Mouse (Mus musculus) ES-E14 (cell line): ENCODE data around the gene Arl8b. TPM values are rescaled to one million over a fixed set of nuclear protein-coding genes. Genes with fewer than 3 reads are reported as not detected.

Source experiments
- DNase-seq: peaks from one replicate; pipeline ENCODE4 v3.0.0-alpha.2; 2013; ENCODE audit warnings: low read depth, low spot score
- H3K27ac ChIP-seq: 2 replicates; pipeline ENCODE4 v1.5.1; 2012; ENCODE audit warnings: low read depth, mild to moderate bottlenecking, low read length, moderate library complexity, mixed read lengths; ENCODE audit not compliant: poor library complexity, insufficient read depth, severe bottlenecking
- H3K36me3 ChIP-seq: 2 replicates; pipeline ENCODE4 v1.6.1; 2012; ENCODE audit warnings: mild to moderate bottlenecking, low read length, moderate library complexity, mixed read lengths; ENCODE audit not compliant: control insufficient read depth, poor library complexity, insufficient read depth, severe bottlenecking
- H3K4me1 ChIP-seq, 2 experiments: fragments of 150-350 bp in 1 of 2; sonication (generic) in 1 of 2; 2 replicates each; pipeline ENCODE4 v1.6.1; 2012; ENCODE audit warnings: low read length in 2 of 2, mild to moderate bottlenecking in 1 of 2, mixed read lengths in 1 of 2; ENCODE audit not compliant: control insufficient read depth in 2 of 2, insufficient read depth in 2 of 2, poor library complexity in 1 of 2
- H3K4me3 ChIP-seq, 2 experiments: fragments of 150-350 bp in 1 of 2; sonication (generic) in 1 of 2; 2 replicates each; pipeline ENCODE4 v1.5.1; 2012; ENCODE audit warnings: low read length in 2 of 2, low read depth in 1 of 2, mild to moderate bottlenecking in 1 of 2, mixed read lengths in 1 of 2; ENCODE audit not compliant: insufficient read depth in 1 of 2, poor library complexity in 1 of 2, severe bottlenecking in 1 of 2
- H3K9ac ChIP-seq: 2 replicates; pipeline ENCODE4 v1.6.1; 2012; ENCODE audit warnings: low read depth, mild to moderate bottlenecking, low read length, mixed read lengths; ENCODE audit not compliant: poor library complexity, insufficient read depth, severe bottlenecking
- H3K9me3 ChIP-seq: fragments of 150-350 bp; sonication (generic); 2 replicates; pipeline ENCODE4 v1.6.1; 2012; ENCODE audit warnings: low read depth, mild to moderate bottlenecking, low read length; ENCODE audit not compliant: control insufficient read depth, insufficient read depth
- CHD2 ChIP-seq: IDR thresholded peaks from 2 replicates; pipeline ENCODE4 v1.6.1; 2014; ENCODE audit warnings: mild to moderate bottlenecking, low read depth, low read length, inconsistent platforms
- HCFC1 ChIP-seq: IDR thresholded peaks from 2 replicates; pipeline ENCODE4 v1.6.1; 2012; ENCODE audit warnings: low read length, inconsistent platforms, borderline replicate concordance; ENCODE audit not compliant: insufficient read depth
- MAFK ChIP-seq: IDR thresholded peaks from 2 replicates; pipeline ENCODE4 v1.6.1; 2014; ENCODE audit warnings: mild to moderate bottlenecking, low read depth, low read length, inconsistent platforms; ENCODE audit not compliant: insufficient read depth
- ZC3H11A ChIP-seq: IDR thresholded peaks from 2 replicates; pipeline ENCODE4 v1.6.1; 2012; ENCODE audit warnings: low read depth, mild to moderate bottlenecking, inconsistent platforms, low read length, borderline replicate concordance
- ZNF384 ChIP-seq: IDR thresholded peaks from 2 replicates; pipeline ENCODE4 v1.6.1; 2012; ENCODE audit warnings: low read depth, low read length, inconsistent platforms
- in situ Hi-C, 2 experiments: fragments of 600-800 bp; cut with MboI; formaldehyde crosslinking; loops; one replicate each; pipeline ENCODE4 v1.15.1; 2025; ENCODE audit warnings: low sequenced_read_pairs in 2 of 2, inconsistent platforms in 1 of 2; ENCODE audit not compliant: unreplicated experiment in 2 of 2
- total RNA-seq: library from RNA; depleted of rRNA; stranded (reverse); fragments of 300-350 nt; gene quantifications from 2 replicates; pipeline ENCODE4 v1.2.3, GENCODE M21; 2012

Arl8b gene
- total RNA-seq, 1 experiment: 45.8 TPM

GRCm38 (mm10) chr6:108844771-108845170 is 61.9 kb downstream of the Arl8b start:
- no peak for DNase-seq
- no peaks in the 10 kb centered on the region for H3K9me3 ChIP-seq
- H3K27ac ChIP-seq: no peak overlapping the region
- no peak for TF ChIP-seq ZC3H11A
- no peak for TF ChIP-seq MAFK
- no peak for TF ChIP-seq CHD2
- TF ChIP-seq HCFC1: no peak
- no peak overlapping the region for H3K4me3 ChIP-seq
- in situ Hi-C loops: no loop called here
- no peaks in the 10 kb centered on the region for H3K4me1 ChIP-seq
- peaks cover 20% of the 10 kb centered on the region for H3K36me3 ChIP-seq
- H3K9ac ChIP-seq: no peak overlapping the region

GRCm38 (mm10) chr6:108852088-108852670 is 69.3 kb downstream of the Arl8b start:
- H3K36me3 ChIP-seq: peaks cover 35% of the 10 kb centered on the region
- no peaks in the 10 kb centered on the region for H3K4me1 ChIP-seq
- H3K27ac ChIP-seq: no peak overlapping the region
- no peak for TF ChIP-seq CHD2
- TF ChIP-seq ZNF384: no peak
- no peak for TF ChIP-seq HCFC1
- TF ChIP-seq MAFK: no peak
- no peak for TF ChIP-seq ZC3H11A
- DNase-seq: no peak
- H3K9ac ChIP-seq: no peak overlapping the region
- no peak overlapping the region for H3K4me3 ChIP-seq
- in situ Hi-C loops: no loop called here
- H3K9me3 ChIP-seq: no peaks in the 10 kb centered on the region

GRCm38 (mm10) chr6:108852986-108853385 is 70.1 kb downstream of the Arl8b start:
- in situ Hi-C loops: no loop called here
- no peaks in the 10 kb centered on the region for H3K9me3 ChIP-seq
- peaks cover 35% of the 10 kb centered on the region for H3K36me3 ChIP-seq
- no peak overlapping the region for H3K4me3 ChIP-seq
- H3K4me1 ChIP-seq: no peaks in the 10 kb centered on the region
- H3K27ac ChIP-seq: no peak overlapping the region
- H3K9ac ChIP-seq: no peak overlapping the region
- no peak for DNase-seq
- TF ChIP-seq ZNF384 (no peak), CHD2 (no peak)

GRCm38 (mm10) chr6:108858583-108858982 is 75.7 kb downstream of the Arl8b start:
- no peaks in the 10 kb centered on the region for H3K9me3 ChIP-seq

GRCm38 (mm10) chr6:108861226-108861625 is 78.3 kb downstream of the Arl8b start:
- Histone ChIP-seq H3K9me3 (no peaks in the 10 kb centered on the region), H3K36me3 (0 out of 2 replicates have a peak, but pooled peaks cover 2% of the 10 kb centered on the region), H3K9ac (no peak overlapping the region), H3K27ac (no peak overlapping the region), H3K4me3 (no peak overlapping the region), H3K4me1 (no peaks in the 10 kb centered on the region)
- no peak for DNase-seq
- TF ChIP-seq HCFC1: no peak
- no peak for TF ChIP-seq ZNF384
- in situ Hi-C loops: no loop called here

More at GRCm38 (mm10) chr6:108858583-108858982, 75.7 kb downstream of the Arl8b start:
- no peak for DNase-seq
- H3K4me1 ChIP-seq: no peaks in the 10 kb centered on the region
- H3K27ac ChIP-seq: no peak overlapping the region
- TF ChIP-seq ZC3H11A: no peak
- TF ChIP-seq MAFK: no peak
- no peak for TF ChIP-seq CHD2
- TF ChIP-seq ZNF384: no peak
- no peak for TF ChIP-seq HCFC1
- H3K36me3 ChIP-seq: peaks cover 14% of the 10 kb centered on the region
- no peak overlapping the region for H3K9ac ChIP-seq
- no peak overlapping the region for H3K4me3 ChIP-seq
- in situ Hi-C loops: no loop called here
